Mouse (Mus musculus) forebrain, embryonic 15.5 days (tissue): ENCODE data around the gene Nek8. TPM values are rescaled to one million over a fixed set of nuclear protein-coding genes. Genes with fewer than 3 reads are reported as not detected.

Experiments
- ATAC-seq: fragments of 200-750 bp; cut with Nextera tagmentation; replicated peaks from 2 replicates; pipeline ENCODE4 v1.8.0; 2017; ENCODE audit warnings: mild to moderate bottlenecking, moderate TSS enrichment, moderate library complexity
- H3K27ac ChIP-seq: fragments of 300-500 bp; sonication (generic); replicated peaks from 2 replicates; pipeline ENCODE4 v1.5.1; 2015; ENCODE audit warnings: mild to moderate bottlenecking, inconsistent platforms
- H3K27me3 ChIP-seq: fragments of 300-500 bp; sonication (generic); 2 replicates; pipeline ENCODE4 v1.6.1; 2015; ENCODE audit warnings: inconsistent platforms
- H3K36me3 ChIP-seq: fragments of 300-500 bp; sonication (generic); 2 replicates; pipeline ENCODE4 v1.6.1; 2015; ENCODE audit warnings: mild to moderate bottlenecking, inconsistent platforms
- H3K4me1 ChIP-seq: fragments of 300-500 bp; sonication (generic); 2 replicates; pipeline ENCODE4 v1.6.1; 2015; ENCODE audit warnings: inconsistent platforms
- H3K4me2 ChIP-seq: fragments of 300-500 bp; sonication (generic); replicated peaks from 2 replicates; pipeline ENCODE4 v1.6.1; 2015; ENCODE audit warnings: mild to moderate bottlenecking, inconsistent platforms
- H3K4me3 ChIP-seq: fragments of 300-500 bp; sonication (generic); 2 replicates; pipeline ENCODE4 v1.5.1; 2015; ENCODE audit warnings: mild to moderate bottlenecking, inconsistent platforms
- H3K9ac ChIP-seq: fragments of 300-500 bp; sonication (generic); replicated peaks from 2 replicates; pipeline ENCODE4 v1.6.1; 2015; ENCODE audit warnings: mild to moderate bottlenecking, inconsistent platforms
- H3K9me3 ChIP-seq: fragments of 300-500 bp; sonication (generic); 2 replicates; pipeline ENCODE4 v1.6.1; 2016; ENCODE audit warnings: inconsistent platforms
- WGBS: fragments of 180-500 bp; shearing (Covaris S2); methylation state at CpG from one replicate; pipeline ENCODE4 v1.1.7; 2015; ENCODE audit warnings: mixed read lengths; 5-methylcytosine and 5-hydroxymethylcytosine counted together
- polyA plus RNA-seq: library from polyadenylated mRNA; unstranded; fragments of >200 nt; fragmentation: Nextera tagmentation; extraction: Ambion mirVana; gene quantifications from 2 replicates; pipeline ENCODE4 v1.2.1, GENCODE M21; 2015

Nek8 gene
- polyA plus RNA-seq, 1 experiment from 2014 or later = 4.8 TPM

GRCm38 (mm10) chr11:78181830-78182357 lies 5.4 kb upstream of the Nek8 start:
- Histone ChIP-seq H3K4me2 (peak overlapping the region; percentile 53), H3K27ac (no peak overlapping the region), H3K27me3 (no peaks in the 10 kb centered on the region), H3K9ac (peak overlapping the region; percentile 95), H3K4me3 (peak overlapping the region; percentile 90), H3K4me1 (peaks cover 57% of the 10 kb centered on the region), H3K9me3 (no peaks in the 10 kb centered on the region), H3K36me3 (peaks cover 30% of the 10 kb centered on the region)
- WGBS = 55% methylated on average over 2 of the region's 2 CpGs
- ATAC-seq = no peak

GRCm38 (mm10) chr11:78180081-78180761 lies 3.7 kb upstream of the Nek8 start:
- Histone ChIP-seq H3K4me2 (no peak overlapping the region), H3K36me3 (peaks cover 30% of the 10 kb centered on the region), H3K9ac (no peak overlapping the region), H3K4me1 (peaks cover 66% of the 10 kb centered on the region), H3K4me3 (no peak overlapping the region), H3K27ac (no peak overlapping the region), H3K27me3 (no peaks in the 10 kb centered on the region), H3K9me3 (no peaks in the 10 kb centered on the region)
- WGBS = 77% methylated on average over 6 of the region's 6 CpGs
- ATAC-seq = no peak

- ATAC-seq = no peak
- WGBS = 37% methylated on average over 8 of the region's 8 CpGs
- H3K27ac ChIP-seq = peak overlapping the region; percentile 88
Measured at GRCm38 (mm10) chr11:78179438-78179999, 3.0 kb upstream of the Nek8 start.

GRCm38 (mm10) chr11:78178859-78179437 lies 2.5 kb upstream of the Nek8 start:
- ATAC-seq = peak; percentile 1; the same call in 1 of the 2 replicates
- 1% methylated on average over 28 of the region's 29 CpGs for WGBS

More at GRCm38 (mm10) chr11:78179438-78179999, 3.0 kb upstream of the Nek8 start:
- H3K27me3 ChIP-seq = no peaks in the 10 kb centered on the region
- H3K36me3 ChIP-seq = peaks cover 30% of the 10 kb centered on the region
- H3K4me2 ChIP-seq = peak overlapping the region; percentile 73
- H3K9ac ChIP-seq = peak overlapping the region; percentile 46; the same call in 1 of the 2 replicates
- H3K4me3 ChIP-seq = peak overlapping the region; percentile 67
- H3K9me3 ChIP-seq = no peaks in the 10 kb centered on the region
- H3K4me1 ChIP-seq = peaks cover 66% of the 10 kb centered on the region

GRCm38 (mm10) chr11:78177903-78178858 lies 1.7 kb upstream of the Nek8 start:
- Histone ChIP-seq H3K4me1 (peaks cover 59% of the 10 kb centered on the region), H3K27ac (peak overlapping the region; percentile 88), H3K9ac (peak overlapping the region; percentile 46), H3K9me3 (no peaks in the 10 kb centered on the region), H3K4me2 (peak overlapping the region; percentile 73), H3K4me3 (peak overlapping the region; percentile 67), H3K36me3 (peaks cover 30% of the 10 kb centered on the region), H3K27me3 (no peaks in the 10 kb centered on the region)
- ATAC-seq = peak; percentile 91
- WGBS = under 1% methylated on average over 70 of the region's 84 CpGs

More at GRCm38 (mm10) chr11:78178859-78179437, 2.5 kb upstream of the Nek8 start:
- Histone ChIP-seq H3K27ac (peak overlapping the region; percentile 88), H3K4me1 (peaks cover 63% of the 10 kb centered on the region), H3K4me3 (peak overlapping the region; percentile 67), H3K9me3 (no peaks in the 10 kb centered on the region), H3K9ac (peak overlapping the region; percentile 46), H3K4me2 (peak overlapping the region; percentile 73), H3K36me3 (peaks cover 30% of the 10 kb centered on the region), H3K27me3 (no peaks in the 10 kb centered on the region)

- peaks cover 58% of the 10 kb centered on the region for H3K4me1 ChIP-seq
- 2% methylated on average over 10 of the region's 10 CpGs for WGBS
- no peak for ATAC-seq
Measured at GRCm38 (mm10) chr11:78177437-78177836, 962 bp upstream of the Nek8 start.

GRCm38 (mm10) chr11:78176905-78177331 lies 443 bp upstream of the Nek8 start:
- WGBS = 1% methylated on average over 23 of the region's 23 CpGs
- no peaks in the 10 kb centered on the region for H3K27me3 ChIP-seq
- H3K4me3 ChIP-seq = peak overlapping the region; percentile 67
- peak overlapping the region; percentile 47; the same call in 1 of the 2 replicates for H3K9ac ChIP-seq
- no peak for ATAC-seq
- H3K9me3 ChIP-seq = no peaks in the 10 kb centered on the region
- peaks cover 26% of the 10 kb centered on the region for H3K36me3 ChIP-seq
- peak overlapping the region; percentile 73 for H3K4me2 ChIP-seq
- H3K4me1 ChIP-seq = peaks cover 52% of the 10 kb centered on the region
- 0 out of 2 replicates have a peak overlapping the region, but pooled peaks have one; percentile 72 for H3K27ac ChIP-seq

More at GRCm38 (mm10) chr11:78177437-78177836, 962 bp upstream of the Nek8 start:
- Histone ChIP-seq H3K4me2 (peak overlapping the region; percentile 73), H3K27me3 (no peaks in the 10 kb centered on the region), H3K4me3 (peak overlapping the region; percentile 67), H3K36me3 (peaks cover 30% of the 10 kb centered on the region), H3K9ac (peak overlapping the region; percentile 46), H3K9me3 (no peaks in the 10 kb centered on the region), H3K27ac (peak overlapping the region; percentile 88; the same call in 1 of the 2 replicates)

GRCm38 (mm10) chr11:78175771-78176401 lies 589 bp downstream of the Nek8 start:
- Histone ChIP-seq H3K9ac (peak overlapping the region; percentile 47), H3K36me3 (peaks cover 16% of the 10 kb centered on the region), H3K9me3 (no peaks in the 10 kb centered on the region), H3K27ac (peak overlapping the region; percentile 72), H3K4me3 (peak overlapping the region; percentile 67), H3K4me1 (peaks cover 46% of the 10 kb centered on the region), H3K27me3 (no peaks in the 10 kb centered on the region), H3K4me2 (peak overlapping the region; percentile 73)
- no peak for ATAC-seq
- 4% methylated on average over 9 of the region's 10 CpGs for WGBS

GRCm38 (mm10) chr11:78174506-78174905 lies 2.0 kb downstream of the Nek8 start:
- Histone ChIP-seq H3K9ac (no peak overlapping the region), H3K27ac (no peak overlapping the region), H3K4me3 (no peak overlapping the region), H3K36me3 (peaks cover 2% of the 10 kb centered on the region; the same call in 1 of the 2 replicates), H3K9me3 (no peaks in the 10 kb centered on the region), H3K4me2 (no peak overlapping the region), H3K4me1 (peaks cover 35% of the 10 kb centered on the region), H3K27me3 (no peaks in the 10 kb centered on the region)
- 93% methylated on average over 3 of the region's 3 CpGs for WGBS
- no peak for ATAC-seq

- 86% methylated on average over 19 of the region's 19 CpGs for WGBS
- no peak for ATAC-seq
Measured at GRCm38 (mm10) chr11:78172748-78173383, 3.6 kb downstream of the Nek8 start.

More at GRCm38 (mm10) chr11:78172748-78173383, 3.6 kb downstream of the Nek8 start:
- Histone ChIP-seq H3K4me2 (no peak overlapping the region), H3K4me3 (no peak overlapping the region), H3K36me3 (no peaks in the 10 kb centered on the region), H3K4me1 (peaks cover 19% of the 10 kb centered on the region), H3K9me3 (no peaks in the 10 kb centered on the region), H3K27me3 (no peaks in the 10 kb centered on the region), H3K27ac (no peak overlapping the region), H3K9ac (no peak overlapping the region)
